Mouse (Mus musculus): ENCODE measurements around the gene Rps10.

GRCm38 (mm10) chr17:27600286-27600685, 36.2 kb downstream of the Rps10 start:
- TF ChIP-seq CTCF (IDR thresholded peaks at IDR 0.05; ENCODE audit: borderline replicate concordance, extremely low read depth, insufficient read depth, insufficient read length), result no peak
- no peak for TF ChIP-seq POLR2A (IDR thresholded peaks at IDR 0.05; ENCODE audit: borderline replicate concordance, extremely low read depth, insufficient read depth, insufficient read length, poor library complexity, severe bottlenecking)
